ENCODE assay signal across 9 mouse cellular contexts in the genomic region with DNA sequence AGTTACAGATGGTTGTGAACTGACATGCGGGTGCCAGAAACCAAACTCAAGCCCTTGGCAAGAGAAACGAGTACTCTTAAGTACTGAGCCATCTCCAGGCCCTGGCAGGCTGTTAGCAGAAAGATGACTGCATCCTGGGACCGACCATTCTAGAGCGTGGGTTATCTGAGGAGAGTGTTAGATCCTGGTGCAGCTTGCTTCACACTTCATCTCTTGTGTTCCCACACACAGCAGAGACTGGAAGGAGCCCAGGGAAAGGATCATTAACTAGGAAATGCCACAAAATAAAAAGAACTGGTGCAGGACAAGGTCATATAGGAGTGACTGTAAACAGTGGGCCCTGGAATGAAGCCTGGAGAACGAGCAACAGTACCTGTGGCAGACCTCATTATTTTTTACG. TPM values are rescaled to one million over a fixed set of nuclear protein-coding genes. Genes with fewer than 3 reads are reported as not detected.
DNase-seq lines count a peak whose midpoint lies in the region; ATAC-seq lines count a peak whose summit lies in the region.
"Had no signal": no experiment of that assay in that cellular context is flagged by ENCODE, and none has a peak within 500 bp of the region (broad histone marks: within the 10 kb centered on the region; RNA-seq: fewer than 3 reads in every experiment).

No protein-coding gene starts in this region.

- peak; percentile 65 for ATAC-seq in heart, embryonic 16.5 days (replicated peaks; ENCODE audit: extremely low read depth, insufficient read depth, low FRiP score)
- peak; percentile 74 for ATAC-seq in kidney, embryonic 16.5 days (ENCODE audit: low FRiP score, low TSS enrichment)
- ATAC-seq in hindbrain, embryonic 16.5 days: no peak
- ATAC-seq: forebrain, embryonic 13.5 days had no signal

- no peak overlapping the region for H3K9ac ChIP-seq in heart, embryonic 16.5 days (ENCODE audit: low read length)
- H3K9ac ChIP-seq in kidney, embryonic 16.5 days (replicated peaks; ENCODE audit: low read length): no peak overlapping the region
- no peak overlapping the region for H3K9ac ChIP-seq in hindbrain, embryonic 16.5 days (ENCODE audit: low read depth, low read length)
- H3K9ac ChIP-seq: forebrain, embryonic 13.5 days had no signal

- DNase-seq in heart, postnatal 25 days (ENCODE audit: low spot score): no peak
- peak; percentile 38 for DNase-seq in forelimb bud, embryonic 11.5 days (ENCODE audit: low read depth, low spot score)
- peak; percentile 24 for DNase-seq in lung, postnatal 14 days
- no peak for DNase-seq in midbrain, embryonic 10.5 days (ENCODE audit: low spot score)
- no peak for DNase-seq in liver

- no peak overlapping the region for H3K4me3 ChIP-seq in heart, embryonic 16.5 days (ENCODE audit: low read length)
- H3K4me3 ChIP-seq in kidney, embryonic 16.5 days (ENCODE audit: low read length): no peak overlapping the region
- no peak overlapping the region for H3K4me3 ChIP-seq in hindbrain, embryonic 16.5 days (ENCODE audit: low read length)
- H3K4me3 ChIP-seq in midbrain, embryonic 10.5 days: no peak overlapping the region
- H3K4me3 ChIP-seq: forebrain, embryonic 13.5 days had no signal

- intact Hi-C loops in heart, postnatal 25 days (cut with DNase I): loop anchor here (5.0 kb wide), 1 partner anchor 36 kb away; no protein-coding TSS in a partner anchor

- 55% methylated on average over 6 of the region's 6 CpGs for WGBS in heart, embryonic 16.5 days
- WGBS in kidney, embryonic 16.5 days: 30% methylated on average over 6 of the region's 6 CpGs
- WGBS in hindbrain, embryonic 16.5 days: 85% methylated on average over 6 of the region's 6 CpGs
- 89% methylated on average over 6 of the region's 6 CpGs for WGBS in midbrain, embryonic 10.5 days

- H3K27ac ChIP-seq in heart, embryonic 16.5 days (ENCODE audit: low read length): no peak overlapping the region
- peak overlapping the region; percentile 75; the same call in 1 of the 2 replicates for H3K27ac ChIP-seq in kidney, embryonic 16.5 days (ENCODE audit: low read length)
- no peak overlapping the region for H3K27ac ChIP-seq in hindbrain, embryonic 16.5 days (ENCODE audit: low read depth, low read length)
- H3K27ac ChIP-seq in midbrain, embryonic 10.5 days (replicated peaks): no peak overlapping the region
- H3K27ac ChIP-seq: forebrain, embryonic 13.5 days had no signal

- H3K4me1 ChIP-seq in heart, embryonic 16.5 days (ENCODE audit: control insufficient read depth, insufficient read depth, low read length): peaks cover 10% of the 10 kb centered on the region; the same call in 1 of the 2 replicates
- H3K4me1 ChIP-seq in kidney, embryonic 16.5 days (ENCODE audit: insufficient read depth, low read length): peaks cover 30% of the 10 kb centered on the region
- no peaks in the 10 kb centered on the region for H3K4me1 ChIP-seq in hindbrain, embryonic 16.5 days (ENCODE audit: control insufficient read depth, insufficient read depth, low read depth, low read length)
- peaks cover 9% of the 10 kb centered on the region for H3K4me1 ChIP-seq in midbrain, embryonic 10.5 days
- H3K4me1 ChIP-seq: forebrain, embryonic 13.5 days had no signal

- H3K27me3 ChIP-seq in heart, embryonic 16.5 days (ENCODE audit: control insufficient read depth, insufficient read depth, low read length): no peaks in the 10 kb centered on the region
- no peaks in the 10 kb centered on the region for H3K27me3 ChIP-seq in kidney, embryonic 16.5 days (ENCODE audit: insufficient read depth, low read length)
- H3K27me3 ChIP-seq in hindbrain, embryonic 16.5 days (replicated peaks; ENCODE audit: control insufficient read depth, insufficient read depth, low read length): no peaks in the 10 kb centered on the region
- no peaks in the 10 kb centered on the region for H3K27me3 ChIP-seq in midbrain, embryonic 10.5 days (ENCODE audit: low read depth, poor library complexity, severe bottlenecking)
- H3K27me3 ChIP-seq: forebrain, embryonic 13.5 days had no signal

- no peak overlapping the region for H3K4me2 ChIP-seq in heart, embryonic 16.5 days (ENCODE audit: low read depth, low read length)
- H3K4me2 ChIP-seq in kidney, embryonic 16.5 days (replicated peaks; ENCODE audit: low read depth, low read length): no peak overlapping the region
- H3K4me2 ChIP-seq in hindbrain, embryonic 16.5 days (ENCODE audit: low read length): no peak overlapping the region
- H3K4me2 ChIP-seq: forebrain, embryonic 13.5 days had no signal

- H3K9me3 ChIP-seq in heart, embryonic 16.5 days (replicated peaks; ENCODE audit: control insufficient read depth, low read length): no peaks in the 10 kb centered on the region
- H3K9me3 ChIP-seq in kidney, embryonic 16.5 days (ENCODE audit: low read length): no peaks in the 10 kb centered on the region
- H3K9me3 ChIP-seq in hindbrain, embryonic 16.5 days (ENCODE audit: control insufficient read depth, low read length): no peaks in the 10 kb centered on the region; the same call in 1 of the 2 replicates
- H3K9me3 ChIP-seq in midbrain, embryonic 10.5 days (replicated peaks): no peaks in the 10 kb centered on the region
- H3K9me3 ChIP-seq: forebrain, embryonic 13.5 days had no signal

- peaks cover 3% of the 10 kb centered on the region; the same call in 1 of the 2 replicates for H3K36me3 ChIP-seq in heart, embryonic 16.5 days (ENCODE audit: control insufficient read depth, insufficient read depth)
- H3K36me3 ChIP-seq in kidney, embryonic 16.5 days (ENCODE audit: insufficient read depth, low read length): peaks cover 3% of the 10 kb centered on the region; the same call in 1 of the 2 replicates
- H3K36me3 ChIP-seq in hindbrain, embryonic 16.5 days (ENCODE audit: control insufficient read depth, insufficient read depth, low read length): no peaks in the 10 kb centered on the region
- H3K36me3 ChIP-seq in midbrain, embryonic 10.5 days: no peaks in the 10 kb centered on the region

RNA-seq across cellular contexts. Expression of a gene that starts 20.9 kb away (rescaled TPM):
- 0.11 TPM in 1 of 2 replicates, not detected in the other for polyA plus RNA-seq in heart, embryonic 16.5 days (2015; fragmentation: Nextera tagmentation; extraction: Ambion mirVana)
- under 1 TPM in 1 of 2 experiments, not detected in 1; 0.29 TPM for total RNA-seq in heart, postnatal 25 days (2021)
- 0.23 and 0.26 TPM in 2 replicates for polyA plus RNA-seq in kidney, embryonic 16.5 days (2015; fragmentation: Nextera tagmentation; extraction: Ambion mirVana)
- polyA plus RNA-seq in hindbrain, embryonic 16.5 days (2015; fragmentation: Nextera tagmentation; extraction: Ambion mirVana): 0.14 TPM in 1 of 2 replicates, not detected in the other
- polyA plus RNA-seq in midbrain, embryonic 10.5 days (2016; fragmentation: Nextera tagmentation; extraction: Ambion mirVana): 0.07 TPM in 1 of 2 replicates, not detected in the other

RNA-seq across cellular contexts. Expression of a gene that starts 39.0 kb away (rescaled TPM):
- 26.7 and 31.1 TPM in 2 replicates for polyA plus RNA-seq in heart, embryonic 16.5 days (2015; fragmentation: Nextera tagmentation; extraction: Ambion mirVana)
- 10 to 100 TPM; 21.0 to 21.7 TPM for total RNA-seq in heart, postnatal 25 days (2021)
- 38.6 and 42.2 TPM in 2 replicates for polyA plus RNA-seq in kidney, embryonic 16.5 days (2015; fragmentation: Nextera tagmentation; extraction: Ambion mirVana)
- 35.7 and 38.5 TPM in 2 replicates for polyA plus RNA-seq in hindbrain, embryonic 16.5 days (2015; fragmentation: Nextera tagmentation; extraction: Ambion mirVana)
- 40.3 and 43.7 TPM in 2 replicates for polyA plus RNA-seq in midbrain, embryonic 10.5 days (2016; fragmentation: Nextera tagmentation; extraction: Ambion mirVana)

RNA-seq across cellular contexts. Expression of a gene that starts 58.2 kb away (rescaled TPM):
- 90.8 and 92.9 TPM in 2 replicates for polyA plus RNA-seq in heart, embryonic 16.5 days (2015; fragmentation: Nextera tagmentation; extraction: Ambion mirVana)
- 100 to 1,000 TPM; 434 to 472 TPM for total RNA-seq in heart, postnatal 25 days (2021)
- 35.2 and 37.6 TPM in 2 replicates for polyA plus RNA-seq in kidney, embryonic 16.5 days (2015; fragmentation: Nextera tagmentation; extraction: Ambion mirVana)
- polyA plus RNA-seq in hindbrain, embryonic 16.5 days (2015; fragmentation: Nextera tagmentation; extraction: Ambion mirVana): 41.5 and 44.3 TPM in 2 replicates
- 22.1 and 33.7 TPM in 2 replicates for polyA plus RNA-seq in midbrain, embryonic 10.5 days (2016; fragmentation: Nextera tagmentation; extraction: Ambion mirVana)

Comparison
In these comparisons a context has a peak if more than half of its experiments do, and no peak if none do; other contexts are left out.
1. DNase-seq: peak in forelimb bud, embryonic 11.5 days (single experiment) and lung, postnatal 14 days (single experiment); none in heart, postnatal 25 days (single experiment), midbrain, embryonic 10.5 days (single experiment) and liver (single experiment).